9 mouse cellular contexts compared by ENCODE assay signal in the genomic region with DNA sequence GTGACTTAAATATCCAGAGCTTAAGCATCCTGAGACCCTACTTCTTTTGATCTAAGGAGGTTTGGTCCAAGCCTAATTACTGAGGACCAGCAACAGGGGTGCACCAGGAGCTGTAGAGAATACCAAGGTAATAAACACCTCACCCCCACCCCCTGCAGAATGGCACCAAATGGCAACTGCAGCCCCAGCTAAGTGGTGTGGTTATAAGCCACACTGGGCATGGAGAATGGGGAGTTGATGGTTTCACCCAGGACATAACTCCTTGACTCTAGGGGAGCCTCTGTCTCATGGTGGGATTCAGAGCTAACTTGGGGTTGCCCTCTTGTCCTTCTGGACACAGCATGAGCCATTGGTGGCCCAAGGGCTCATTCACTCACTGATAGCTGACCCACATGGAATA. TPM values are rescaled to one million over a fixed set of nuclear protein-coding genes. Genes with fewer than 3 reads are reported as not detected.
DNase-seq lines count a peak whose midpoint lies in the region; ATAC-seq lines count a peak whose summit lies in the region.
"Had no signal": no experiment of that assay in that cellular context is flagged by ENCODE, and none has a peak within 500 bp of the region (broad histone marks: within the 10 kb centered on the region; RNA-seq: fewer than 3 reads in every experiment).

No protein-coding gene starts in this region.

- H3K27ac ChIP-seq in heart, embryonic 11.5 days (ENCODE audit: low read depth, low read length) = no peak overlapping the region
- H3K27ac ChIP-seq in lung, embryonic 15.5 days = no peak overlapping the region
- H3K27ac ChIP-seq in limb, embryonic 12.5 days = no peak overlapping the region
- no peak overlapping the region for H3K27ac ChIP-seq in stomach, embryonic 14.5 days (ENCODE audit: low read length)

- no peaks in the 10 kb centered on the region for H3K4me1 ChIP-seq in heart, embryonic 11.5 days (ENCODE audit: control insufficient read depth, insufficient read depth, low read length)
- H3K4me1 ChIP-seq in lung, embryonic 15.5 days = peaks cover 14% of the 10 kb centered on the region
- H3K4me1 ChIP-seq in limb, embryonic 12.5 days (replicated peaks) = peaks cover 14% of the 10 kb centered on the region
- peaks cover 7% of the 10 kb centered on the region; the same call in 1 of the 2 replicates for H3K4me1 ChIP-seq in stomach, embryonic 14.5 days (ENCODE audit: control insufficient read depth, insufficient read depth, low read length)

- DNase-seq in heart, adult 9 months (ENCODE audit: low spot score in 2 of 2) = no peak
- DNase-seq in lung, postnatal 36 days = no peak
- no peak for DNase-seq in adrenal gland, adult 8-10 months
- no peak for DNase-seq in B cell, adult 2 months
- DNase-seq: spleen, adult 18-20 months had no signal

- H3K27me3 ChIP-seq in heart, embryonic 11.5 days (ENCODE audit: control insufficient read depth, insufficient read depth, low read length) = peaks cover 8% of the 10 kb centered on the region
- no peaks in the 10 kb centered on the region for H3K27me3 ChIP-seq in lung, embryonic 15.5 days
- peaks cover 47% of the 10 kb centered on the region for H3K27me3 ChIP-seq in limb, embryonic 12.5 days
- H3K27me3 ChIP-seq in stomach, embryonic 14.5 days (ENCODE audit: control insufficient read depth, insufficient read depth, low read length) = no peaks in the 10 kb centered on the region

- no peak overlapping the region for H3K4me3 ChIP-seq in heart, embryonic 11.5 days (ENCODE audit: low read depth, low read length)
- H3K4me3 ChIP-seq in lung, embryonic 15.5 days = no peak overlapping the region
- peak overlapping the region; percentile 68; the same call in 1 of the 2 replicates for H3K4me3 ChIP-seq in limb, embryonic 12.5 days (replicated peaks)
- no peak overlapping the region for H3K4me3 ChIP-seq in stomach, embryonic 14.5 days (ENCODE audit: low read depth, low read length)

- peaks cover 4% of the 10 kb centered on the region; the same call in 1 of the 2 replicates for H3K36me3 ChIP-seq in heart, embryonic 11.5 days (ENCODE audit: control insufficient read depth, insufficient read depth, low read length)
- no peaks in the 10 kb centered on the region for H3K36me3 ChIP-seq in lung, embryonic 15.5 days
- 0 out of 2 replicates have a peak, but pooled peaks cover 12% of the 10 kb centered on the region for H3K36me3 ChIP-seq in limb, embryonic 12.5 days
- H3K36me3 ChIP-seq in stomach, embryonic 14.5 days (ENCODE audit: control insufficient read depth, insufficient read depth, low read length) = no peaks in the 10 kb centered on the region

- no peaks in the 10 kb centered on the region for H3K9me3 ChIP-seq in heart, embryonic 11.5 days (replicated peaks; ENCODE audit: control insufficient read depth, low read length)
- no peaks in the 10 kb centered on the region for H3K9me3 ChIP-seq in lung, embryonic 15.5 days
- no peaks in the 10 kb centered on the region for H3K9me3 ChIP-seq in limb, embryonic 12.5 days
- no peaks in the 10 kb centered on the region for H3K9me3 ChIP-seq in stomach, embryonic 14.5 days (ENCODE audit: control insufficient read depth, low read depth, low read length)

- H3K4me2 ChIP-seq in heart, embryonic 11.5 days = peak overlapping the region; percentile 100; the same call in 1 of the 2 replicates
- 0 out of 2 replicates have a peak overlapping the region, but pooled peaks have one; percentile 94 for H3K4me2 ChIP-seq in lung, embryonic 15.5 days
- H3K4me2 ChIP-seq in limb, embryonic 12.5 days = peak overlapping the region; percentile 96; the same call in 1 of the 2 replicates
- H3K4me2 ChIP-seq in stomach, embryonic 14.5 days (replicated peaks; ENCODE audit: low read depth, low read length) = peak overlapping the region; percentile 96; the same call in 1 of the 2 replicates

- no peak for ATAC-seq in heart, embryonic 11.5 days (replicated peaks; ENCODE audit: insufficient number of reproducible peaks, low FRiP score, low TSS enrichment)
- no peak for ATAC-seq in lung, embryonic 15.5 days (ENCODE audit: borderline replicate concordance, extremely low read depth, low FRiP score, low TSS enrichment)
- no peak for ATAC-seq in limb, embryonic 12.5 days (ENCODE audit: insufficient number of reproducible peaks, insufficient read depth, low FRiP score, low TSS enrichment, low read depth)
- no peak for ATAC-seq in stomach, embryonic 14.5 days (ENCODE audit: insufficient number of reproducible peaks, insufficient read depth, low FRiP score, low read depth)

- H3K9ac ChIP-seq in heart, embryonic 11.5 days (ENCODE audit: low read depth, low read length) = no peak overlapping the region
- no peak overlapping the region for H3K9ac ChIP-seq in lung, embryonic 15.5 days
- H3K9ac ChIP-seq in limb, embryonic 12.5 days (replicated peaks) = peak overlapping the region; percentile 69; the same call in 1 of the 2 replicates
- H3K9ac ChIP-seq in stomach, embryonic 14.5 days (replicated peaks; ENCODE audit: low read depth, low read length) = no peak overlapping the region

RNA-seq across cellular contexts. Expression of a gene that starts 1.0 kb away (rescaled TPM):
- 3.6 and 5.6 TPM in 2 replicates for polyA plus RNA-seq in heart, embryonic 11.5 days (2014; fragmentation: Nextera tagmentation; extraction: Ambion mirVana)
- 7.7 TPM in 2 replicates for polyA plus RNA-seq in lung, embryonic 15.5 days (2015; fragmentation: Nextera tagmentation; extraction: Ambion mirVana)
- polyA plus RNA-seq in limb, embryonic 12.5 days (2016; fragmentation: Nextera tagmentation; extraction: Ambion mirVana) = 8.3 and 10.2 TPM in 2 replicates
- polyA plus RNA-seq in stomach, embryonic 14.5 days (2014; fragmentation: Nextera tagmentation; extraction: Ambion mirVana) = 13.0 and 14.0 TPM in 2 replicates
- 10 to 100 TPM; 16.2 to 27.2 (median 21.0) TPM for total RNA-seq in adrenal gland, adult 8-10 months (2022)

RNA-seq across cellular contexts. Expression of a gene that starts 40.2 kb away (rescaled TPM):
- 16.1 and 17.5 TPM in 2 replicates for polyA plus RNA-seq in heart, embryonic 11.5 days (2014; fragmentation: Nextera tagmentation; extraction: Ambion mirVana)
- 14.1 and 14.2 TPM in 2 replicates for polyA plus RNA-seq in lung, embryonic 15.5 days (2015; fragmentation: Nextera tagmentation; extraction: Ambion mirVana)
- polyA plus RNA-seq in limb, embryonic 12.5 days (2016; fragmentation: Nextera tagmentation; extraction: Ambion mirVana) = 9.8 and 11.4 TPM in 2 replicates
- 8.1 and 8.3 TPM in 2 replicates for polyA plus RNA-seq in stomach, embryonic 14.5 days (2014; fragmentation: Nextera tagmentation; extraction: Ambion mirVana)
- 10 to 100 TPM; 41.7 to 59.0 (median 53.0) TPM for total RNA-seq in adrenal gland, adult 8-10 months (2022)
